Mouse (Mus musculus): ENCODE data around the gene Map3k1. TPM values are rescaled to one million over a fixed set of nuclear protein-coding genes. Genes with fewer than 3 reads are reported as not detected.
A peak's percentile ranks its signal among the peaks of the same experiment; 100 is the strongest.

Map3k1 gene
- polyA plus RNA-seq, 2 experiments, result 11.4 to 15.8 TPM

DNA sequence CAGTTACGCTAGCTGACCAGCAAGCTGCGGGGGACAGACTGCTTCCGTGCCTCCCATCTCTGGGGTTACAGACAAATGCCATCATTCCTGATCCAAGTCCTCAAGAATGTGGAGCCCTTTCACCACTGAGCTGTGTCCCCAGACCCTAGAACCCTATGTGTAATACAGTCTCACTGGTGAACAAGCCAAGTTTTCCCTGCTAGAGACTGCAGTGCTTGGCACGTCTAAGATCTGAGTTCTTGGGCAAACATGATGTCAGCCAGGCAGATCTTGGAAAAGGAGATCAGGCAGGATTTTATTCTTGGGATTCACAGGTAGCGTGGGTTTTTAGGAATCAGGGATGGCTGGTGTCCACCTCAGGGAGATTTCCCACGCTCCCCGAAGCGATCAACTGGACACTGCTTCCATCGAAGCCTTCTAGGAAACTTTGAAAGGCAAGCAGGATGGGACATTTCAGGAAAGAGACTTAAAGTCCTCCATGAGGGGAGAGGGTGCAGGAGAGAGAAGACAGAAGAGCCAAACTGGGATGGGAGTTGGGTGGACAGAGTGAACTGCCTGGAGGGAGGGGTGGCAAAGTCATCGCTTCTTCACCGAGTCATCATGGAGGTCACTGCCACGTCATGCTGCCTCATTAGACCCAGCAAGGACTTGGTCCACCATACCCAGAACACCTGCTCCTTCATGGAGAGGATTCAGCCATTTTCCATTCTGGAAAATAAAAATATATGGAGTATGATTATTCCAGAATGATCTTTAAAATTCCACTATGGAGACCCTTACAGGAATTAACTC, 41.4 kb upstream of the Map3k1 start:
- H3K4me2 ChIP-seq (replicated peaks; ENCODE audit: low read depth, low read length, severe bottlenecking), result no peak overlapping the region
- no peak overlapping the region for H3K9ac ChIP-seq (ENCODE audit: low read depth, low read length, severe bottlenecking)
- ATAC-seq (ENCODE audit: low FRiP score, low read depth), result no peak
- H3K4me1 ChIP-seq (ENCODE audit: control insufficient read depth, insufficient read depth, low read length), result no peaks in the 10 kb centered on the region
- no peaks in the 10 kb centered on the region for H3K36me3 ChIP-seq (ENCODE audit: control insufficient read depth, insufficient read depth, low read length)
- TF ChIP-seq POLR2A (IDR thresholded peaks at IDR 0.05; ENCODE audit: borderline replicate concordance, extremely low read depth, insufficient read depth, insufficient read length), result no peak
- no peak overlapping the region for H3K4me3 ChIP-seq (replicated peaks; ENCODE audit: low read length)
- H3K27me3 ChIP-seq (ENCODE audit: control insufficient read depth, insufficient read depth, low read length), result no peaks in the 10 kb centered on the region
- WGBS, result 94% methylated on average over 12 of the region's 12 CpGs
- DNase-seq (ENCODE audit: low spot score), result no peak
- no peaks in the 10 kb centered on the region for H3K9me3 ChIP-seq (ENCODE audit: control insufficient read depth, low read length)
- H3K27ac ChIP-seq (replicated peaks; ENCODE audit: low read depth, low read length), result no peak overlapping the region

- TF ChIP-seq POLR2A (IDR thresholded peaks at IDR 0.05; ENCODE audit: borderline replicate concordance, extremely low read depth, insufficient read depth, insufficient read length), result no peak
- DNase-seq (ENCODE audit: low spot score), result no peak
- Histone ChIP-seq H3K4me2 (replicated peaks; ENCODE audit: low read depth, low read length, severe bottlenecking) (no peak overlapping the region), H3K27me3 (ENCODE audit: control insufficient read depth, insufficient read depth, low read length) (no peaks in the 10 kb centered on the region), H3K36me3 (ENCODE audit: control insufficient read depth, insufficient read depth, low read length) (no peaks in the 10 kb centered on the region), H3K9ac (ENCODE audit: low read depth, low read length, severe bottlenecking) (no peak overlapping the region), H3K4me1 (ENCODE audit: control insufficient read depth, insufficient read depth, low read length) (no peaks in the 10 kb centered on the region), H3K9me3 (ENCODE audit: control insufficient read depth, low read length) (no peaks in the 10 kb centered on the region), H3K4me3 (replicated peaks; ENCODE audit: low read length) (no peak overlapping the region), H3K27ac (replicated peaks; ENCODE audit: low read depth, low read length) (no peak overlapping the region)
- no peak for ATAC-seq (ENCODE audit: low FRiP score, low read depth)
- WGBS, result 15% methylated on average over 9 of the region's 9 CpGs
Measured at GRCm38 (mm10) chr13:111845471-111845870, 36.7 kb upstream of the Map3k1 start.

DNA sequence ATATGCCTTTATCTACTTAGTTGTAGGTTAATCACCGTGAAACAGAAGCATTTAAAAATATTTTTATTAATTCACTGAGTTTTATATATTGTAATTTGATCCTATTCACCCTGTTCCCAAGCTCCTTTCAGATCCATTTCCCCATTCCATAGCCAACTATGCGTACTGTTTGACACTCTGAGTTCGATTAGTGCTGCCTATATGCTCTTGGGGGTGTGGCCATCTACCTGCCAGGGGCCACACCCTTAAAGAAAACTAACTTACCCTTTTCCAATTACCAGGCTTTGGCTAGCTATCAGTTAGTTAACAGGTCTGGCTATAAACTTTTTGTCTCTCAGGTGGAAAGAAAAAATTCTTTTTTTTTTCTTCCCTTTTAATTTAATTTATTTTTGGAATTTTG, 35.5 kb upstream of the Map3k1 start:
- H3K9ac ChIP-seq (ENCODE audit: low read depth, low read length, severe bottlenecking), result no peak overlapping the region
- H3K27ac ChIP-seq (replicated peaks; ENCODE audit: low read depth, low read length), result no peak overlapping the region
- no peak for TF ChIP-seq POLR2A (IDR thresholded peaks at IDR 0.05; ENCODE audit: borderline replicate concordance, extremely low read depth, insufficient read depth, insufficient read length)
- no peaks in the 10 kb centered on the region for H3K27me3 ChIP-seq (ENCODE audit: control insufficient read depth, insufficient read depth, low read length)
- H3K36me3 ChIP-seq (ENCODE audit: control insufficient read depth, insufficient read depth, low read length), result no peaks in the 10 kb centered on the region
- H3K4me3 ChIP-seq (replicated peaks; ENCODE audit: low read length), result no peak overlapping the region
- H3K9me3 ChIP-seq (ENCODE audit: control insufficient read depth, low read length), result no peaks in the 10 kb centered on the region
- WGBS, result 83% methylated on average over 3 of the region's 3 CpGs
- no peak overlapping the region for H3K4me2 ChIP-seq (replicated peaks; ENCODE audit: low read depth, low read length, severe bottlenecking)
- DNase-seq (ENCODE audit: low spot score) (no peak), ATAC-seq (ENCODE audit: low FRiP score, low read depth) (no peak)
- no peaks in the 10 kb centered on the region for H3K4me1 ChIP-seq (ENCODE audit: control insufficient read depth, insufficient read depth, low read length)

- H3K4me2 ChIP-seq (replicated peaks; ENCODE audit: low read depth, low read length, severe bottlenecking), result no peak overlapping the region
- no peaks in the 10 kb centered on the region for H3K9me3 ChIP-seq (ENCODE audit: control insufficient read depth, low read length)
- no peak overlapping the region for H3K4me3 ChIP-seq (replicated peaks; ENCODE audit: low read length)
- no peak overlapping the region for H3K9ac ChIP-seq (ENCODE audit: low read depth, low read length, severe bottlenecking)
- WGBS, result 65% methylated on average over 8 of the region's 8 CpGs
- TF ChIP-seq POLR2A (IDR thresholded peaks at IDR 0.05; ENCODE audit: borderline replicate concordance, extremely low read depth, insufficient read depth, insufficient read length), result no peak
- no peak overlapping the region for H3K27ac ChIP-seq (replicated peaks; ENCODE audit: low read depth, low read length)
- H3K36me3 ChIP-seq (ENCODE audit: control insufficient read depth, insufficient read depth, low read length), result no peaks in the 10 kb centered on the region
- ATAC-seq (ENCODE audit: low FRiP score, low read depth) (no peak), DNase-seq (ENCODE audit: low spot score) (no peak)
- H3K4me1 ChIP-seq (ENCODE audit: control insufficient read depth, insufficient read depth, low read length), result no peaks in the 10 kb centered on the region
- no peaks in the 10 kb centered on the region for H3K27me3 ChIP-seq (ENCODE audit: control insufficient read depth, insufficient read depth, low read length)
Measured at GRCm38 (mm10) chr13:111835787-111836186, 27.0 kb upstream of the Map3k1 start.

DNA sequence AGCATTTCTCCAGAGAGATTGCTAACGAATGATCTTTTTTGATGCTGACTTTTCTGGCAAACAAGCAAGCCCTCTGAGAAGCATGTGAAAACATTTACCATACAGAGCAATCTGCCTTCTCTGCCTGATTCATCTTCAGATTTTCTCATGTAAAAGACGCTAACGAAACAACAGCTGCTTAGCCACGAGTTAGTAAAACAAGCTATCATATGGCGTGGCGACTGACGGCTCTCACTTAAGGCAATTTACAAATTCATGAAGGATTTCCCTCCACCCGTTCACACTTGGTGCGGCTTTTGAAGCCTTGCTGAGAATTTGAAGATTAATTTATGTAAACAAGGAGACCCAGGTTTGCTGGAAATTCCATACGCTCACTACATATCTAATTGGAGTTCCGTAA, 25.8 kb upstream of the Map3k1 start:
- no peaks in the 10 kb centered on the region for H3K4me1 ChIP-seq (ENCODE audit: control insufficient read depth, insufficient read depth, low read length)
- H3K9ac ChIP-seq (ENCODE audit: low read depth, low read length, severe bottlenecking), result no peak overlapping the region
- no peak overlapping the region for H3K4me3 ChIP-seq (replicated peaks; ENCODE audit: low read length)
- 49% methylated on average over 11 of the region's 11 CpGs for WGBS
- no peak overlapping the region for H3K27ac ChIP-seq (replicated peaks; ENCODE audit: low read depth, low read length)
- peak; percentile 18 for DNase-seq (ENCODE audit: low spot score)
- no peaks in the 10 kb centered on the region for H3K9me3 ChIP-seq (ENCODE audit: control insufficient read depth, low read length)
- no peak overlapping the region for H3K4me2 ChIP-seq (replicated peaks; ENCODE audit: low read depth, low read length, severe bottlenecking)
- TF ChIP-seq POLR2A (IDR thresholded peaks at IDR 0.05; ENCODE audit: borderline replicate concordance, extremely low read depth, insufficient read depth, insufficient read length), result no peak
- ATAC-seq (ENCODE audit: low FRiP score, low read depth), result no peak
- H3K36me3 ChIP-seq (ENCODE audit: control insufficient read depth, insufficient read depth, low read length), result no peaks in the 10 kb centered on the region
- H3K27me3 ChIP-seq (ENCODE audit: control insufficient read depth, insufficient read depth, low read length), result no peaks in the 10 kb centered on the region

Data from limb, embryonic 14.5 days (tissue).